Mouse (Mus musculus) heart, postnatal 0 days (tissue): ENCODE measurements around the gene Mmachc. TPM values are rescaled to one million over a fixed set of nuclear protein-coding genes. Genes with fewer than 3 reads are reported as not detected.

Source experiments
- ATAC-seq: fragments of 200-750 bp; cut with Nextera tagmentation; 2 replicates; pipeline ENCODE4 v1.8.0; 2017; ENCODE audit warnings: low read depth, moderate number of reproducible peaks, moderate library complexity; ENCODE audit not compliant: insufficient read depth
- DNase-seq: peaks from one replicate; pipeline ENCODE4 v3.0.0-alpha.2; 2016; ENCODE audit warnings: low spot score
- H3K27ac ChIP-seq: fragments of 300-500 bp; sonication (generic); 2 replicates; pipeline ENCODE4 v1.5.1; 2014; ENCODE audit warnings: low read depth, mild to moderate bottlenecking
- H3K27me3 ChIP-seq: fragments of 300-500 bp; sonication (generic); 2 replicates; pipeline ENCODE4 v1.6.1; 2014; ENCODE audit warnings: low read length, mixed read lengths; ENCODE audit not compliant: control insufficient read depth, insufficient read depth
- H3K36me3 ChIP-seq: fragments of 300-500 bp; sonication (generic); replicated peaks from 2 replicates; pipeline ENCODE4 v1.6.1; 2014; ENCODE audit warnings: low read length, mixed read lengths; ENCODE audit not compliant: control insufficient read depth, insufficient read depth
- H3K4me1 ChIP-seq: fragments of 300-500 bp; sonication (generic); 2 replicates; pipeline ENCODE4 v1.6.1; 2014; ENCODE audit warnings: antibody characterized with exemption; ENCODE audit not compliant: control insufficient read depth, insufficient read depth
- H3K4me2 ChIP-seq: fragments of 300-500 bp; sonication (generic); 2 replicates; pipeline ENCODE4 v1.6.1; 2014; ENCODE audit warnings: low read depth, mild to moderate bottlenecking, low read length, moderate library complexity
- H3K4me3 ChIP-seq: fragments of 300-500 bp; sonication (generic); 2 replicates; pipeline ENCODE4 v1.5.1; 2014; ENCODE audit warnings: low read depth, low read length
- H3K9ac ChIP-seq: fragments of 300-500 bp; sonication (generic); replicated peaks from 2 replicates; pipeline ENCODE4 v1.6.1; 2014; ENCODE audit warnings: low read depth, low read length, mixed read lengths
- H3K9me3 ChIP-seq: fragments of 300-500 bp; sonication (generic); replicated peaks from 2 replicates; pipeline ENCODE4 v1.6.1; 2016; ENCODE audit warnings: low read length; ENCODE audit not compliant: control insufficient read depth
- CTCF ChIP-seq: IDR thresholded peaks from 2 replicates; pipeline ENCODE4 v1.5.1; 2016; ENCODE audit warnings: antibody characterized with exemption, control low read depth, low read depth
- EP300 ChIP-seq: IDR thresholded peaks from 2 replicates; pipeline ENCODE4 v1.6.1; 2016; ENCODE audit warnings: antibody characterized with exemption, low read depth
- WGBS: fragments of 180-500 bp; shearing (Covaris S2); extraction: QIAGEN DNeasy Blood & Tissue Kit; methylation state at CpG from one replicate; pipeline ENCODE4 v1.1.7; 2014; 5-methylcytosine and 5-hydroxymethylcytosine counted together
- polyA plus RNA-seq: library from polyadenylated mRNA; unstranded; fragments of >200 nt; fragmentation: Nextera tagmentation; extraction: Ambion mirVana; gene quantifications from 2 replicates; pipeline ENCODE4 v1.2.1, GENCODE M21; 2015
- total RNA-seq: library from RNA; depleted of rRNA; stranded (reverse); fragments of >200 nt; gene quantifications from 2 replicates; pipeline ENCODE4 v1.2.3, GENCODE M21; 2014; ENCODE audit warnings: low replicate concordance

Gene Mmachc
- total and polyA plus RNA-seq, 2 experiments from 2014 or later, result 36.5 to 41.1 TPM

DNA sequence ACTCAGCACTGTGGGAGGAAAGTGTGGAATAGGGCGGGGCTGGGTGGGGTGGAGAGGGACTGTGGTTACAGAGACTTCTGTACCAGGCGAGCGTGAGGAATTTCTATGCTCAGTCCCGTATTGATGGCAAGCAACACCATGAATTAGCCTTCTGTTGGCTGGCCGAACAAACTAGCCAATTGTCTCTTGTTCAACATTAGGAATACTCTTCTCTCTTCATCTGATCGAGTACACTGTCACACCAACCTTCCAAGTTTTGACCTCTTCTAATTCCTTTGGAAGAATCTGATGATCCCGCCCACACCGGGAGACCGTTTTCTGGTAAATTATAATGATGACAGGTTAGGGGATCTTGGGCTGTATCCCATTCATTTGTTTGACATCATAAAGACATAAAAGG is 540 bp downstream of the Mmachc start:
- Histone ChIP-seq H3K4me2 (peak overlapping the region; percentile 71), H3K9me3 (no peaks in the 10 kb centered on the region), H3K27me3 (no peaks in the 10 kb centered on the region), H3K27ac (peak overlapping the region; percentile 53; the same call in 1 of the 2 replicates), H3K4me3 (peak overlapping the region; percentile 69), H3K9ac (peak overlapping the region; percentile 65), H3K36me3 (peaks cover 6% of the 10 kb centered on the region), H3K4me1 (0 out of 2 replicates have a peak, but pooled peaks cover 6% of the 10 kb centered on the region)
- TF ChIP-seq CTCF (no peak), EP300 (no peak)
- ATAC-seq (no peak), DNase-seq (no peak)
- WGBS, result 11% methylated on average over 9 of the region's 9 CpGs

DNA sequence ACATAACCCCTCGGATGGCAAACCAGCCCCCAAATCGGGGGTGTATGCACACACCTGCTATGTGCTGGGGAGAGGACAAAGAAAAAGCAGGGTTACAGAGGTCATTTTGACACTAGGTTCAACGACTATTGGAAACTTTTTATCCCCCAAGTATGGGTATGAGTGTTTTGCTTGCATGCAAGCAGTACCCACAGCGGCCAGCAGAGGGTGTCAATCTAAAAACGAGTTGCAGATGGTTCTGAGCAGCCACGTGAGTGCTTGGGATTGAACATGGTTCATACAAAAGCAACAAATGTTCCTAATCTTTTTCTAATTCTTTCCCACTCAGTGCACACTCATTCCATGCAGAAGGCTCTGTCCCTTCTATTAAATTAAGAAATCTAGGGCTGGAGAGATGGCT is 4.4 kb downstream of the Mmachc start:
- no peaks in the 10 kb centered on the region for H3K9me3 ChIP-seq
- DNase-seq, result no peak
- 33% methylated on average over 6 of the region's 6 CpGs for WGBS
- TF ChIP-seq EP300, result no peak
- TF ChIP-seq CTCF, result peak; percentile 69
- H3K4me3 ChIP-seq, result no peak overlapping the region
- no peak for ATAC-seq
- H3K4me1 ChIP-seq, result peaks cover 6% of the 10 kb centered on the region; the same call in 1 of the 2 replicates
- peaks cover 28% of the 10 kb centered on the region for H3K36me3 ChIP-seq
- no peak overlapping the region for H3K4me2 ChIP-seq
- H3K27me3 ChIP-seq, result no peaks in the 10 kb centered on the region
- no peak overlapping the region for H3K27ac ChIP-seq
- H3K9ac ChIP-seq, result no peak overlapping the region

DNA sequence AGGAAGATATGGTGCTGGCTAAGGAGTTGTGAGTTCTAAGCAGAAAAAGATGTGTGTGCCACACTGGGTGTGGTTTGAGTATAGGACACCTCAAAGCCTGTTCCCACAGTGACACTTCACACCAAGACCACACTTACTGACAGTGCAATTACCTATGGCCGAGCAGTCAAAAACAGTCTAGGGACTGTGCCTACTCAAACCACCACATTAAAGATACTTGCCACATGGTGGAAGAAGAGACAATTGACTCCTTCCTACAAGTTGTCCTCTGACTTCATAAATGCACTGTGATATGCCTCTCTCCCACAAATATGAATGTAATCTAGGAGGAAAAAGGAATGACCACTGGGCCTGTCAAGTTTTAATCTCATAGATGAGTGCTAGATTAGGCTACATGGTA is 7.2 kb downstream of the Mmachc start:
- 89% methylated on average over 1 of the region's 1 CpGs for WGBS
- no peak overlapping the region for H3K9ac ChIP-seq
- H3K36me3 ChIP-seq, result peaks cover 50% of the 10 kb centered on the region

DNA sequence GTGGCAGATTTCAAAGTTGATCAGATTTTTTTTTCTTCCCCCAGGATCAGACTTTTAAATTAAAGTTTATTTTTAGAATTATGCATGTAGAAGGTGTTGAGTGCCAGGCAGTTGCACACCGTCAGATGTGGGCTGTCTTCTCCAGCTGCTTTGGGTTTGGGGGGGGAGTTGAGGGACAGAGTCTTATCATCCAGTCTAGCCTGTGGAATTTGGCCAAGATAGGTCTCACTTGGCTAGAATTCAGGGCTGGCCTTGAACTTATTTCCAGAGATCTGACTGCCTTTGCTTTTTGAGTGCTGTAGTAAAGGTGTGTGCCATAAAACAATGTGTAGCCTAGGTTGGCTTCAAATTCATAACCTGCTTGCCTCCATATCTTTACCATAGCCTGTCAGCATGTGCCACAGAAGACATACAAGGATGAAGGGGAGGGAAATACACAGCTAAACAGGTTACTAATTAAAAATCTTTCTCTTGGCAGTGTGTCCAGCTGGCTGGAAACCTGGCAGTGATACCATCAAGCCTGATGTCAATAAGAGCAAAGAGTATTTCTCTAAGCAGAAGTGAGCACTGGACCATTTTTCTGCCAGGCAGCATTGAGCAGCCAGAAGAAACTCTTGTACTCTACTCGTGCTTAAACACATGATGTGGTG is 9.4 kb downstream of the Mmachc start:
- ATAC-seq (no peak), DNase-seq (no peak)
- WGBS, result 23% methylated on average over 2 of the region's 2 CpGs
- H3K36me3 ChIP-seq, result peaks cover 71% of the 10 kb centered on the region
- TF ChIP-seq EP300 (no peak), CTCF (no peak)
- no peak overlapping the region for H3K4me2 ChIP-seq
- no peaks in the 10 kb centered on the region for H3K9me3 ChIP-seq
- no peak overlapping the region for H3K4me3 ChIP-seq
- H3K27ac ChIP-seq, result no peak overlapping the region
- H3K4me1 ChIP-seq, result no peaks in the 10 kb centered on the region; the same call in 1 of the 2 replicates
- no peaks in the 10 kb centered on the region for H3K27me3 ChIP-seq
- H3K9ac ChIP-seq, result no peak overlapping the region

More for the DNA sequence above, 7.2 kb downstream of the Mmachc start:
- ATAC-seq (no peak), DNase-seq (no peak)
- Histone ChIP-seq H3K9me3 (no peaks in the 10 kb centered on the region), H3K4me2 (no peak overlapping the region), H3K4me3 (no peak overlapping the region), H3K27ac (no peak overlapping the region), H3K4me1 (no peaks in the 10 kb centered on the region; the same call in 1 of the 2 replicates), H3K27me3 (no peaks in the 10 kb centered on the region)
- no peak for TF ChIP-seq EP300
- no peak for TF ChIP-seq CTCF

DNA sequence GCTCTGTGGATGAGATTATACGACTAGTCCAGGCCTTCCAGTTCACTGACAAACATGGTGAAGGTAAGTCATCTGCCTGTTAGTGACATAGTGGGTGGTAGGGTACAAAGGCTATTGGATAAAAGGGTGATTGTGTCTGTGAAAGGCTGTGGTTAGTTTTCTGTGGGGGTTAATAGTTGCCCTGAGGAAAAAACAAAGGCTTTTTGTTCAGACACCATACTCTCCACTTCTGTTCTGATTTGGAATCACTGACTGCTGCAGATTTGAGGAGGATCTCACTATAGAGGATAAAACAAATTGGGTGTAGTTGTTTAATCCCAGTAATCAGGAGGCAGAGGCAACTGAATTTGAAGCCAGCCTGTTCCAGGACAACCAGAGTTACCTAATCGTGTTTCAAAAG is 14.4 kb downstream of the Mmachc start:
- DNase-seq (no peak), ATAC-seq (no peak)
- Histone ChIP-seq H3K4me3 (no peak overlapping the region), H3K9me3 (no peaks in the 10 kb centered on the region), H3K9ac (no peak overlapping the region), H3K36me3 (peaks cover 81% of the 10 kb centered on the region), H3K4me1 (peaks cover 4% of the 10 kb centered on the region; the same call in 1 of the 2 replicates), H3K27ac (no peak overlapping the region), H3K27me3 (no peaks in the 10 kb centered on the region), H3K4me2 (no peak overlapping the region)
- WGBS, result 81% methylated on average over 2 of the region's 2 CpGs
- TF ChIP-seq EP300, result no peak
- no peak for TF ChIP-seq CTCF

DNA sequence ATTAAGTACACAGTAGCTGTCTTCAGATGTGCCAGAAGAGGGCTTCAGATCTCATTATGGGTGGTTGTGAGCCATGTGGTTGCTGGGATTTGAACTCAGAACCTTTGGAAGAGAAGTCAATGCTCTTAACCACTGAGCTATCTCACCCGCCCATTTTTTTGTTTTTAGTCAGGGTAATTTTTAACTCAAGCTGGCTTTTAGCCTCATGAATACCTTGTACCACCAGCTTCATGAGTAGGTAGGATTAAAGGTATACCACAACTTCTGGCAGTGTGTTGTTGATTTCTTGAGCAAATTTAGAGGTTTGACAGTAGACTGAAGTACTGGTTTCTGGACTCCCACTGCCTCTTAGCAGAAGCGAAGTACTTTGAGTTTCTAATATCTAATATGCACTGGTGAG is 16.1 kb downstream of the Mmachc start:
- H3K36me3 ChIP-seq, result peaks cover 83% of the 10 kb centered on the region
- H3K9ac ChIP-seq, result no peak overlapping the region
- ATAC-seq, result no peak
- no peak for DNase-seq
- WGBS, result 82% methylated on average over 2 of the region's 2 CpGs
- peaks cover 6% of the 10 kb centered on the region; the same call in 1 of the 2 replicates for H3K4me1 ChIP-seq
- H3K4me2 ChIP-seq, result no peak overlapping the region
- H3K9me3 ChIP-seq, result no peaks in the 10 kb centered on the region
- no peak overlapping the region for H3K27ac ChIP-seq
- no peaks in the 10 kb centered on the region for H3K27me3 ChIP-seq
- no peak overlapping the region for H3K4me3 ChIP-seq
- TF ChIP-seq EP300, result no peak
- TF ChIP-seq CTCF, result no peak
